Mouse (Mus musculus) ES-E14 (cell line): ENCODE data around the gene Aida. TPM values are rescaled to one million over a fixed set of nuclear protein-coding genes. Genes with fewer than 3 reads are reported as not detected.
A peak's percentile ranks its signal among the peaks of the same experiment; 100 is the strongest.
"Not testable (repeated sequence)": the region's sequence is repeated elsewhere in the genome, so short reads cannot be mapped to it uniquely, and the experiment has no call there.

Source experiments
- DNase-seq: peaks from one replicate; pipeline ENCODE4 v3.0.0-alpha.2; 2013; ENCODE audit warnings: low read depth, low spot score
- H3K27ac ChIP-seq: 2 replicates; pipeline ENCODE4 v1.5.1; 2012; ENCODE audit warnings: low read depth, mild to moderate bottlenecking, low read length, moderate library complexity, mixed read lengths; ENCODE audit not compliant: poor library complexity, insufficient read depth, severe bottlenecking
- H3K36me3 ChIP-seq: 2 replicates; pipeline ENCODE4 v1.6.1; 2012; ENCODE audit warnings: mild to moderate bottlenecking, low read length, moderate library complexity, mixed read lengths; ENCODE audit not compliant: control insufficient read depth, poor library complexity, insufficient read depth, severe bottlenecking
- H3K4me1 ChIP-seq, 2 experiments: fragments of 150-350 bp in 1 of 2; sonication (generic) in 1 of 2; 2 replicates each; pipeline ENCODE4 v1.6.1; 2012; ENCODE audit warnings: low read length in 2 of 2, mild to moderate bottlenecking in 1 of 2, mixed read lengths in 1 of 2; ENCODE audit not compliant: control insufficient read depth in 2 of 2, insufficient read depth in 2 of 2, poor library complexity in 1 of 2
- H3K4me3 ChIP-seq, 2 experiments: fragments of 150-350 bp in 1 of 2; sonication (generic) in 1 of 2; 2 replicates each; pipeline ENCODE4 v1.5.1; 2012; ENCODE audit warnings: low read length in 2 of 2, low read depth in 1 of 2, mild to moderate bottlenecking in 1 of 2, mixed read lengths in 1 of 2; ENCODE audit not compliant: insufficient read depth in 1 of 2, poor library complexity in 1 of 2, severe bottlenecking in 1 of 2
- H3K9ac ChIP-seq: 2 replicates; pipeline ENCODE4 v1.6.1; 2012; ENCODE audit warnings: low read depth, mild to moderate bottlenecking, low read length, mixed read lengths; ENCODE audit not compliant: poor library complexity, insufficient read depth, severe bottlenecking
- H3K9me3 ChIP-seq: fragments of 150-350 bp; sonication (generic); 2 replicates; pipeline ENCODE4 v1.6.1; 2012; ENCODE audit warnings: low read depth, mild to moderate bottlenecking, low read length; ENCODE audit not compliant: control insufficient read depth, insufficient read depth
- CHD2 ChIP-seq: IDR thresholded peaks from 2 replicates; pipeline ENCODE4 v1.6.1; 2014; ENCODE audit warnings: mild to moderate bottlenecking, low read depth, low read length, inconsistent platforms
- HCFC1 ChIP-seq: IDR thresholded peaks from 2 replicates; pipeline ENCODE4 v1.6.1; 2012; ENCODE audit warnings: low read length, inconsistent platforms, borderline replicate concordance; ENCODE audit not compliant: insufficient read depth
- MAFK ChIP-seq: IDR thresholded peaks from 2 replicates; pipeline ENCODE4 v1.6.1; 2014; ENCODE audit warnings: mild to moderate bottlenecking, low read depth, low read length, inconsistent platforms; ENCODE audit not compliant: insufficient read depth
- ZC3H11A ChIP-seq: IDR thresholded peaks from 2 replicates; pipeline ENCODE4 v1.6.1; 2012; ENCODE audit warnings: low read depth, mild to moderate bottlenecking, inconsistent platforms, low read length, borderline replicate concordance
- ZNF384 ChIP-seq: IDR thresholded peaks from 2 replicates; pipeline ENCODE4 v1.6.1; 2012; ENCODE audit warnings: low read depth, low read length, inconsistent platforms
- in situ Hi-C, 2 experiments: fragments of 600-800 bp; cut with MboI; formaldehyde crosslinking; loops; one replicate each; pipeline ENCODE4 v1.15.1; 2025; ENCODE audit warnings: low sequenced_read_pairs in 2 of 2, inconsistent platforms in 1 of 2; ENCODE audit not compliant: unreplicated experiment in 2 of 2
- total RNA-seq: library from RNA; depleted of rRNA; stranded (reverse); fragments of 300-350 nt; gene quantifications from 2 replicates; pipeline ENCODE4 v1.2.3, GENCODE M21; 2012

The Aida gene
- total RNA-seq, 1 experiment = 28.5 TPM

GRCm38 (mm10) chr1:183323923-183324322 lies 27.5 kb downstream of the Aida start:
- Histone ChIP-seq H3K36me3 (peaks cover 8% of the 10 kb centered on the region), H3K9ac (no peak overlapping the region), H3K9me3 (no peaks in the 10 kb centered on the region), H3K4me3 (no peak overlapping the region), H3K4me1 (peaks cover 2% of the 10 kb centered on the region in 2 experiments; a peak in 3 of 4 replicates), H3K27ac (peak overlapping the region; percentile 53; the same call in 1 of the 2 replicates)
- DNase-seq = no peak
- in situ Hi-C loops = no loop called here
- TF ChIP-seq MAFK (peak; percentile 91), ZC3H11A (no peak), HCFC1 (no peak)

- in situ Hi-C loops = no loop called here
- Histone ChIP-seq H3K4me1 (peaks cover 2% of the 10 kb centered on the region in 2 experiments; a peak in 3 of 4 replicates), H3K36me3 (peaks cover 10% of the 10 kb centered on the region), H3K4me3 (no peak overlapping the region), H3K27ac (peak overlapping the region; percentile 53; the same call in 1 of the 2 replicates), H3K9me3 (no peaks in the 10 kb centered on the region), H3K9ac (no peak overlapping the region)
- peak; percentile 54 for DNase-seq
- TF ChIP-seq ZNF384 = peak; percentile 66; the same call in 1 of the 2 replicates
- TF ChIP-seq MAFK = no peak
These were observed 28.0 kb downstream of the Aida start for GRCm38 (mm10) chr1:183324433-183324832.

- TF ChIP-seq ZNF384 (no peak), HCFC1 (no peak), MAFK (no peak), CHD2 (no peak), ZC3H11A (no peak)
- Histone ChIP-seq H3K9me3 (no peaks in the 10 kb centered on the region), H3K4me1 (peaks cover 2% of the 10 kb centered on the region in 2 experiments; a peak in 3 of 4 replicates), H3K9ac (no peak overlapping the region), H3K27ac (no peak overlapping the region), H3K36me3 (peaks cover 18% of the 10 kb centered on the region), H3K4me3 (no peak overlapping the region)
- in situ Hi-C loops = no loop called here
- no peak for DNase-seq
These were observed 30.8 kb downstream of the Aida start for GRCm38 (mm10) chr1:183327171-183327570.

- DNase-seq, in situ Hi-C loops, H3K9me3 ChIP-seq, H3K27ac ChIP-seq, H3K4me3 ChIP-seq, H3K9ac ChIP-seq, H3K4me1 ChIP-seq: not testable (repeated sequence)
- H3K36me3 ChIP-seq = peaks cover 11% of the 10 kb centered on the region; the same call in 1 of the 2 replicates
These were observed 46.5 kb downstream of the Aida start for GRCm38 (mm10) chr1:183342902-183343301.

GRCm38 (mm10) chr1:183344886-183345816 lies 48.8 kb downstream of the Aida start:
- no peak for TF ChIP-seq ZC3H11A
- no peak for TF ChIP-seq ZNF384
- no peak for TF ChIP-seq MAFK
- no peak for TF ChIP-seq CHD2
- H3K9ac ChIP-seq = peak overlapping the region; percentile 87
- H3K36me3 ChIP-seq = peaks cover 16% of the 10 kb centered on the region; the same call in 1 of the 2 replicates
- H3K27ac ChIP-seq = no peak overlapping the region; the same call in 1 of the 2 replicates
- peak overlapping the region; percentile 88 to 93 for H3K4me3 ChIP-seq
- DNase-seq = peak; percentile 86
- H3K9me3 ChIP-seq = no peaks in the 10 kb centered on the region
- peaks cover 2 to 3% of the 10 kb centered on the region in 2 experiments; a peak in 2 of 4 replicates for H3K4me1 ChIP-seq
- in situ Hi-C loops = no loop called here
